Mouse (Mus musculus) intestine, postnatal 0 days (tissue): ENCODE results near the gene Sptbn1. TPM values are rescaled to one million over a fixed set of nuclear protein-coding genes. Genes with fewer than 3 reads are reported as not detected.
A peak's percentile ranks its signal among the peaks of the same experiment; 100 is the strongest.

Source experiments
- ATAC-seq: fragments of 200-750 bp; cut with Nextera tagmentation; 2 replicates; pipeline ENCODE4 v1.8.0; 2017; ENCODE audit warnings: mild to moderate bottlenecking, moderate TSS enrichment, moderate library complexity
- H3K27ac ChIP-seq: fragments of 300-500 bp; sonication (generic); 2 replicates; pipeline ENCODE4 v1.5.1; 2014; ENCODE audit warnings: mild to moderate bottlenecking, low read depth, low read length, moderate library complexity
- H3K27me3 ChIP-seq: fragments of 300-500 bp; sonication (generic); replicated peaks from 2 replicates; pipeline ENCODE4 v1.6.1; 2014; ENCODE audit warnings: low read length, mixed read lengths; ENCODE audit not compliant: control insufficient read depth, insufficient read depth
- H3K36me3 ChIP-seq: fragments of 300-500 bp; sonication (generic); 2 replicates; pipeline ENCODE4 v1.6.1; 2014; ENCODE audit warnings: mild to moderate bottlenecking, moderate library complexity; ENCODE audit not compliant: control insufficient read depth, insufficient read depth
- H3K4me1 ChIP-seq: fragments of 300-500 bp; sonication (generic); replicated peaks from 2 replicates; pipeline ENCODE4 v1.6.1; 2014; ENCODE audit warnings: antibody characterized with exemption, low read length, mixed read lengths; ENCODE audit not compliant: control insufficient read depth, insufficient read depth
- H3K4me2 ChIP-seq: fragments of 300-500 bp; sonication (generic); replicated peaks from 2 replicates; pipeline ENCODE4 v1.6.1; 2014; ENCODE audit warnings: low read depth, mild to moderate bottlenecking, moderate library complexity
- H3K4me3 ChIP-seq: fragments of 300-500 bp; sonication (generic); 2 replicates; pipeline ENCODE4 v1.5.1; 2014; ENCODE audit warnings: low read depth, low read length
- H3K9ac ChIP-seq: fragments of 300-500 bp; sonication (generic); 2 replicates; pipeline ENCODE4 v1.6.1; 2014; ENCODE audit warnings: mild to moderate bottlenecking, low read depth, low read length
- H3K9me3 ChIP-seq: fragments of 300-500 bp; sonication (generic); 2 replicates; pipeline ENCODE4 v1.6.1; 2016; ENCODE audit warnings: mixed run types; ENCODE audit not compliant: control insufficient read depth
- CTCF ChIP-seq: sonication (generic); IDR thresholded peaks from 2 replicates; pipeline ENCODE4 v1.5.1; 2016; ENCODE audit warnings: low read depth, mild to moderate bottlenecking, control low read depth, antibody characterized with exemption, moderate library complexity
- WGBS: fragments of 180-500 bp; shearing (Covaris S2); extraction: QIAGEN DNeasy Blood & Tissue Kit; methylation state at CpG from one replicate; pipeline ENCODE4 v1.1.7; 2014; 5-methylcytosine and 5-hydroxymethylcytosine counted together
- polyA plus RNA-seq: library from polyadenylated mRNA; unstranded; fragments of >200 nt; fragmentation: Nextera tagmentation; extraction: Ambion mirVana; gene quantifications from 2 replicates; pipeline ENCODE4 v1.2.1, GENCODE M21; 2015

Sptbn1 gene
- polyA plus RNA-seq, 1 experiment from 2014 or later = 73.5 TPM

GRCm38 (mm10) chr11:30247106-30247505 lies 20.9 kb downstream of the Sptbn1 start:
- no peaks in the 10 kb centered on the region for H3K9me3 ChIP-seq
- no peak overlapping the region for H3K27ac ChIP-seq
- H3K9ac ChIP-seq = no peak overlapping the region
- H3K27me3 ChIP-seq = no peaks in the 10 kb centered on the region
- WGBS = 66% methylated on average over 1 of the region's 1 CpGs
- ATAC-seq = no peak
- no peaks in the 10 kb centered on the region for H3K36me3 ChIP-seq
- no peaks in the 10 kb centered on the region for H3K4me1 ChIP-seq
- H3K4me2 ChIP-seq = no peak overlapping the region
- H3K4me3 ChIP-seq = no peak overlapping the region
- no peak for TF ChIP-seq CTCF

DNA sequence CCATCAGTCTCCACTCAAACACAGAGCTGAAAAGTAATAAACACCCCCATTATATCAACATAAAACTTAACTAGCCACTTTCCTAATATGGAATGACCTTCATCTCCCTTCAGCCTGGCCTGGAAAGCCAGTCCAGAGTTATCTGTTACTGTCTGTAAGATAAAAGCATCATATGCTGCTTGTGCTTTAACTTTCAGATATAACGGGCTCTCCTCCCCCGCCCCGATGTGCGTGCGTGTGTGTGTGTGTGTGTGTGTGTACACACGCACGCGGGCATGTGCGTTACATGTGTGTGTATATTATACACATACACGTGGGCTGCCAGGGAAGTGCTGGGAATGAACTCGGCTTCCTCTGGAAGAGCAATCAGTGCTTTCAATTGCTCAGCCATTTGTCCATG lies 21.8 kb downstream of the Sptbn1 start:
- no peak for TF ChIP-seq CTCF
- Histone ChIP-seq H3K4me1 (no peaks in the 10 kb centered on the region), H3K4me2 (no peak overlapping the region), H3K36me3 (no peaks in the 10 kb centered on the region), H3K9ac (no peak overlapping the region), H3K27ac (no peak overlapping the region), H3K27me3 (no peaks in the 10 kb centered on the region), H3K4me3 (no peak overlapping the region), H3K9me3 (no peaks in the 10 kb centered on the region)
- ATAC-seq = no peak
- 53% methylated on average over 11 of the region's 11 CpGs for WGBS

DNA sequence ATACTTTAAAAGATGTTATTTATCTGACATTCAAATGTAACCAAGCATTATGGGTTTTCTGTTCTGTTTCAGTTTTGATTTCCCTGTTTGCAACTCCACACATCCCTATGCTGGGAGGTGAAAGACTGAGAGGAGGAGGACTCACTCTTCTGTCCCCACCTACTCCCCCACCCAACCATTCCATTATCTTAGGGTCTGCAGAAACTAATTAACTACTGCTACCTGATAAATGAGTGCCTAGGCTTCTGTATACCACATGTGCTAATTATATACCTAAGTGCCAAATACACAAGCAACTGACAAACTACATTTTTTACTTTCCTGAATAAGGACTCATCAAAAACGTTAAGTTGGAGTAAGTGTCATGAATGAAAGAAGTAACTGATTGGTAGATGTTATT lies 23.8 kb downstream of the Sptbn1 start:
- no peak for ATAC-seq
- Histone ChIP-seq H3K9ac (no peak overlapping the region), H3K4me1 (no peaks in the 10 kb centered on the region), H3K9me3 (no peaks in the 10 kb centered on the region), H3K27me3 (no peaks in the 10 kb centered on the region), H3K36me3 (no peaks in the 10 kb centered on the region), H3K27ac (no peak overlapping the region), H3K4me2 (no peak overlapping the region), H3K4me3 (no peak overlapping the region)
- WGBS = 56% methylated on average over 1 of the region's 1 CpGs
- TF ChIP-seq CTCF = no peak

- no peak for TF ChIP-seq CTCF
- Histone ChIP-seq H3K27me3 (no peaks in the 10 kb centered on the region), H3K4me2 (no peak overlapping the region), H3K36me3 (no peaks in the 10 kb centered on the region), H3K9ac (no peak overlapping the region), H3K9me3 (no peaks in the 10 kb centered on the region), H3K27ac (no peak overlapping the region), H3K4me3 (no peak overlapping the region), H3K4me1 (no peaks in the 10 kb centered on the region)
- ATAC-seq = no peak
- WGBS = 39% methylated on average over 3 of the region's 3 CpGs
These were observed 24.4 kb downstream of the Sptbn1 start for GRCm38 (mm10) chr11:30243591-30243990.

- WGBS = 41% methylated on average over 3 of the region's 3 CpGs
- no peak overlapping the region for H3K4me3 ChIP-seq
- TF ChIP-seq CTCF = no peak
- H3K27ac ChIP-seq = no peak overlapping the region
- no peaks in the 10 kb centered on the region for H3K36me3 ChIP-seq
- H3K4me2 ChIP-seq = no peak overlapping the region
- no peak for ATAC-seq
- no peaks in the 10 kb centered on the region for H3K27me3 ChIP-seq
- no peaks in the 10 kb centered on the region for H3K4me1 ChIP-seq
- no peaks in the 10 kb centered on the region for H3K9me3 ChIP-seq
- H3K9ac ChIP-seq = no peak overlapping the region
These were observed 27.1 kb downstream of the Sptbn1 start for GRCm38 (mm10) chr11:30240861-30241260.

GRCm38 (mm10) chr11:30237960-30238359 lies 30.0 kb downstream of the Sptbn1 start:
- no peaks in the 10 kb centered on the region; the same call in 1 of the 2 replicates for H3K4me1 ChIP-seq
- no peaks in the 10 kb centered on the region for H3K36me3 ChIP-seq
- no peak overlapping the region for H3K4me2 ChIP-seq
- no peak overlapping the region for H3K9ac ChIP-seq
- no peak overlapping the region for H3K27ac ChIP-seq
- no peak for ATAC-seq
- H3K9me3 ChIP-seq = no peaks in the 10 kb centered on the region
- H3K4me3 ChIP-seq = no peak overlapping the region
- WGBS = 73% methylated on average over 4 of the region's 4 CpGs
- TF ChIP-seq CTCF = peak; percentile 75
- no peaks in the 10 kb centered on the region for H3K27me3 ChIP-seq

GRCm38 (mm10) chr11:30236681-30237242 lies 31.2 kb downstream of the Sptbn1 start:
- TF ChIP-seq CTCF = no peak
- ATAC-seq = no peak
- no peaks in the 10 kb centered on the region for H3K9me3 ChIP-seq
- peaks cover under 1% of the 10 kb centered on the region; the same call in 1 of the 2 replicates for H3K4me1 ChIP-seq
- H3K9ac ChIP-seq = no peak overlapping the region
- 84% methylated on average over 4 of the region's 4 CpGs for WGBS
- no peak overlapping the region for H3K4me2 ChIP-seq
- no peaks in the 10 kb centered on the region for H3K27me3 ChIP-seq
- no peak overlapping the region for H3K4me3 ChIP-seq
- no peaks in the 10 kb centered on the region for H3K36me3 ChIP-seq
- H3K27ac ChIP-seq = no peak overlapping the region
